ENCODE assay signal across 8 mouse cellular contexts in genomic region chr3:88143961-88144486, GRCm38 (mm10). TPM values are rescaled to one million over a fixed set of nuclear protein-coding genes. Genes with fewer than 3 reads are reported as not detected.
DNase-seq lines count a peak whose midpoint lies in the region; ATAC-seq and TF ChIP-seq lines count a peak whose summit lies in the region.

No protein-coding gene starts in this region.

- peaks cover 59% of the 10 kb centered on the region for H3K79me3 ChIP-seq in C2C12 (ENCODE audit: low read depth)

- no peaks in the 10 kb centered on the region for H3K9me3 ChIP-seq in stomach, embryonic 14.5 days (ENCODE audit: control insufficient read depth, low read depth, low read length)

- H3ac ChIP-seq in C2C12 (ENCODE audit: control insufficient read depth, insufficient read length, low read depth), result peak overlapping the region; percentile 63

- H3K4me3 ChIP-seq in C2C12 (ENCODE audit: insufficient read depth, poor library complexity, severe bottlenecking), result peak overlapping the region; percentile 90
- peak overlapping the region; percentile 94 for H3K4me3 ChIP-seq in stomach, embryonic 14.5 days (ENCODE audit: low read depth, low read length)

- peak; percentile 29 for DNase-seq in MN1 (ENCODE audit: low spot score)
- peak; percentile 73 to 80 for DNase-seq in heart, postnatal 10 days
- peak; percentile 57 to 65 for DNase-seq in kidney, postnatal 4 days
- DNase-seq in urinary bladder, postnatal 4 days (ENCODE audit: low spot score in 2 of 2), result no peak

- peak overlapping the region; percentile 89 for H3K4me2 ChIP-seq in stomach, embryonic 14.5 days (replicated peaks; ENCODE audit: low read depth, low read length)

- WGBS in stomach, embryonic 14.5 days, result 13% methylated on average over 5 of the region's 5 CpGs

- no peaks in the 10 kb centered on the region for H3K27me3 ChIP-seq in C2C12 (ENCODE audit: control insufficient read depth, insufficient read depth, insufficient read length)
- no peaks in the 10 kb centered on the region for H3K27me3 ChIP-seq in stomach, embryonic 14.5 days (ENCODE audit: control insufficient read depth, insufficient read depth, low read length)

- H3K79me2 ChIP-seq in C2C12 (ENCODE audit: control insufficient read depth, insufficient read depth), result peaks cover 67% of the 10 kb centered on the region

- peak overlapping the region; percentile 30; the same call in 1 of the 2 replicates for H3K27ac ChIP-seq in stomach, embryonic 14.5 days (ENCODE audit: low read length)

- peaks cover 14% of the 10 kb centered on the region for H3K36me3 ChIP-seq in C2C12 (ENCODE audit: control insufficient read depth, insufficient read depth)
- no peaks in the 10 kb centered on the region for H3K36me3 ChIP-seq in stomach, embryonic 14.5 days (ENCODE audit: control insufficient read depth, insufficient read depth, low read length)

- no peak for TF ChIP-seq CTCF in C2C12 (IDR thresholded peaks at IDR 0.05; ENCODE audit: control insufficient read depth, insufficient read depth, insufficient read length)

- 0 out of 2 replicates have a peak, but pooled peaks have one; percentile 7 for ATAC-seq in erythroblast, adult 5-6 weeks (replicated peaks; ENCODE audit: low FRiP score, poor library complexity, severe bottlenecking)
- peak; percentile 26; the same call in 1 of the 2 replicates for ATAC-seq in megakaryocyte-erythroid progenitor cell, adult 5-6 weeks (replicated peaks; ENCODE audit: low FRiP score, low TSS enrichment, poor library complexity, severe bottlenecking)
- ATAC-seq in stomach, embryonic 14.5 days (ENCODE audit: insufficient number of reproducible peaks, insufficient read depth, low FRiP score, low read depth), result no peak

- H3K4me1 ChIP-seq in stomach, embryonic 14.5 days (ENCODE audit: control insufficient read depth, insufficient read depth, low read length), result peaks cover 72% of the 10 kb centered on the region

- H3K9ac ChIP-seq in stomach, embryonic 14.5 days (replicated peaks; ENCODE audit: low read depth, low read length), result no peak overlapping the region

- intact Hi-C loops in heart, postnatal 10 days (cut with DNase I), result loop anchor here (2.0 kb wide), 1 partner anchor 31 kb away; no protein-coding TSS in a partner anchor

TF ChIP-seq in C2C12, 6 proteins besides CTCF, POLR2A, EP300 and RAD21:
- no peak for TF ChIP-seq USF1 (IDR thresholded peaks at IDR 0.05; ENCODE audit: low read depth)
- no peak for TF ChIP-seq FOSL1 (IDR thresholded peaks at IDR 0.05; ENCODE audit: insufficient read depth, low read length, poor library complexity, severe bottlenecking)
- no peak for TF ChIP-seq MYOD1 (IDR thresholded peaks at IDR 0.05; ENCODE audit: control insufficient read depth, insufficient read length, low read depth)
- no peak for TF ChIP-seq MYOG (IDR thresholded peaks at IDR 0.05; ENCODE audit: control insufficient read depth, extremely low read depth, insufficient read length)
- no peak for TF ChIP-seq MAX (IDR thresholded peaks at IDR 0.05)
- no peak for TF ChIP-seq CEBPB (IDR thresholded peaks at IDR 0.05; ENCODE audit: low read depth)

RNA-seq across cellular contexts. Expression of gene Mef2d, which starts 1.9 kb away (rescaled TPM):
- polyA plus RNA-seq in C2C12 (2012; fragmentation: generic; extraction: Trizol), result 35.3 TPM
- 38.2 and 38.7 TPM in 2 replicates for total RNA-seq in erythroblast, adult 5-6 weeks (2015; ENCODE audit: low replicate concordance)
- 11.3 and 19.8 TPM in 2 replicates for total RNA-seq in erythroblast, adult 5-6 weeks (2017; ENCODE audit: low replicate concordance)
- total RNA-seq in heart, postnatal 10 days (2021), result 100 to 1,000 TPM; 121 to 133 TPM
- 91.9 and 97.4 TPM in 2 replicates for total RNA-seq in megakaryocyte-erythroid progenitor cell, adult 5-6 weeks (2014; fragmentation: Nextera tagmentation)
- 19.7 and 50.5 TPM in 2 replicates for total RNA-seq in megakaryocyte-erythroid progenitor cell, adult 5-6 weeks (2017)
- 19.5 and 20.1 TPM in 2 replicates for polyA plus RNA-seq in stomach, embryonic 14.5 days (2014; fragmentation: Nextera tagmentation; extraction: Ambion mirVana)

Comparison
In these comparisons a context has a peak if more than half of its experiments do, and no peak if none do; other contexts are left out.
1. DNase-seq: peak in MN1 (single experiment), heart, postnatal 10 days (2 of 2) and kidney, postnatal 4 days (2 of 2); none in urinary bladder, postnatal 4 days (0 of 2).